Mouse (Mus musculus) heart, embryonic 13.5 days (tissue): ENCODE data around the gene Mylip. TPM values are rescaled to one million over a fixed set of nuclear protein-coding genes. Genes with fewer than 3 reads are reported as not detected.

ENCODE experiments used
- ATAC-seq: fragments of 200-750 bp; cut with Nextera tagmentation; 2 replicates; pipeline ENCODE4 v1.8.0; 2017; ENCODE audit warnings: moderate TSS enrichment; ENCODE audit not compliant: insufficient number of reproducible peaks, low FRiP score, low TSS enrichment; ENCODE audit errors: extremely low read depth
- H3K27ac ChIP-seq: fragments of 300-500 bp; sonication (generic); replicated peaks from 2 replicates; pipeline ENCODE4 v1.5.1; 2015; ENCODE audit warnings: moderate library complexity, mild to moderate bottlenecking, inconsistent platforms
- H3K27me3 ChIP-seq: fragments of 300-500 bp; sonication (generic); replicated peaks from 2 replicates; pipeline ENCODE4 v1.6.1; 2015; ENCODE audit warnings: mild to moderate bottlenecking, inconsistent platforms
- H3K36me3 ChIP-seq: fragments of 300-500 bp; sonication (generic); 2 replicates; pipeline ENCODE4 v1.6.1; 2015; ENCODE audit warnings: mild to moderate bottlenecking, inconsistent platforms
- H3K4me1 ChIP-seq: fragments of 300-500 bp; sonication (generic); 2 replicates; pipeline ENCODE4 v1.6.1; 2015; ENCODE audit warnings: inconsistent platforms
- H3K4me2 ChIP-seq: fragments of 300-500 bp; sonication (generic); 2 replicates; pipeline ENCODE4 v1.6.1; 2015; ENCODE audit warnings: inconsistent platforms, mild to moderate bottlenecking, moderate library complexity
- H3K4me3 ChIP-seq: fragments of 300-500 bp; sonication (generic); 2 replicates; pipeline ENCODE4 v1.5.1; 2015; ENCODE audit warnings: moderate library complexity, mild to moderate bottlenecking, inconsistent platforms
- H3K9ac ChIP-seq: fragments of 300-500 bp; sonication (generic); 2 replicates; pipeline ENCODE4 v1.6.1; 2015; ENCODE audit warnings: inconsistent platforms, mild to moderate bottlenecking, moderate library complexity
- H3K9me3 ChIP-seq: fragments of 300-500 bp; sonication (generic); 2 replicates; pipeline ENCODE4 v1.6.1; 2016; ENCODE audit warnings: inconsistent platforms
- WGBS: fragments of 180-500 bp; shearing (Covaris S2); methylation state at CpG from one replicate; pipeline ENCODE4 v1.1.7; 2015; ENCODE audit warnings: mixed read lengths; 5-methylcytosine and 5-hydroxymethylcytosine counted together
- polyA plus RNA-seq: library from polyadenylated mRNA; unstranded; fragments of >200 nt; fragmentation: Nextera tagmentation; extraction: Ambion mirVana; gene quantifications from 2 replicates; pipeline ENCODE4 v1.2.1, GENCODE M21; 2015

The Mylip gene
- polyA plus RNA-seq, 1 experiment from 2014 or later: 8.1 TPM

- Histone ChIP-seq H3K36me3 (0 out of 2 replicates have a peak, but pooled peaks cover 3% of the 10 kb centered on the region), H3K27me3 (no peaks in the 10 kb centered on the region), H3K4me3 (peak overlapping the region; percentile 87), H3K4me2 (peak overlapping the region; percentile 100), H3K27ac (peak overlapping the region; percentile 81), H3K9ac (no peak overlapping the region), H3K4me1 (peaks cover 64% of the 10 kb centered on the region), H3K9me3 (no peaks in the 10 kb centered on the region)
- WGBS: 30% methylated on average over 9 of the region's 9 CpGs
- no peak for ATAC-seq
Observed at GRCm38 (mm10) chr13:45391854-45392454, 2.4 kb downstream of the Mylip start.

- Histone ChIP-seq H3K4me1 (peaks cover 62% of the 10 kb centered on the region), H3K4me3 (no peak overlapping the region), H3K27me3 (no peaks in the 10 kb centered on the region), H3K9ac (no peak overlapping the region), H3K9me3 (no peaks in the 10 kb centered on the region), H3K4me2 (no peak overlapping the region), H3K27ac (no peak overlapping the region), H3K36me3 (0 out of 2 replicates have a peak, but pooled peaks cover 3% of the 10 kb centered on the region)
- WGBS: 65% methylated on average over 8 of the region's 8 CpGs
- ATAC-seq: no peak
Observed at GRCm38 (mm10) chr13:45394221-45394768, 4.8 kb downstream of the Mylip start.

GRCm38 (mm10) chr13:45396724-45397123, 7.2 kb downstream of the Mylip start:
- no peak overlapping the region for H3K4me2 ChIP-seq
- ATAC-seq: no peak
- 86% methylated on average over 8 of the region's 8 CpGs for WGBS
- H3K9ac ChIP-seq: no peak overlapping the region
- no peaks in the 10 kb centered on the region for H3K9me3 ChIP-seq
- H3K27ac ChIP-seq: no peak overlapping the region
- H3K4me1 ChIP-seq: peaks cover 46% of the 10 kb centered on the region
- H3K36me3 ChIP-seq: 0 out of 2 replicates have a peak, but pooled peaks cover 3% of the 10 kb centered on the region
- no peak overlapping the region for H3K4me3 ChIP-seq
- H3K27me3 ChIP-seq: no peaks in the 10 kb centered on the region

- Histone ChIP-seq H3K9me3 (no peaks in the 10 kb centered on the region), H3K36me3 (0 out of 2 replicates have a peak, but pooled peaks cover 3% of the 10 kb centered on the region), H3K4me3 (no peak overlapping the region), H3K27ac (no peak overlapping the region), H3K27me3 (no peaks in the 10 kb centered on the region), H3K4me1 (peaks cover 45% of the 10 kb centered on the region), H3K4me2 (no peak overlapping the region), H3K9ac (no peak overlapping the region)
- ATAC-seq: no peak
- WGBS: 60% methylated on average over 5 of the region's 5 CpGs
Observed at GRCm38 (mm10) chr13:45397240-45397639, 7.7 kb downstream of the Mylip start.

- ATAC-seq: no peak
- no peak overlapping the region for H3K9ac ChIP-seq
- peaks cover 40% of the 10 kb centered on the region for H3K4me1 ChIP-seq
- no peak overlapping the region for H3K27ac ChIP-seq
- H3K36me3 ChIP-seq: 0 out of 2 replicates have a peak, but pooled peaks cover 3% of the 10 kb centered on the region
- H3K27me3 ChIP-seq: no peaks in the 10 kb centered on the region
- no peak overlapping the region for H3K4me2 ChIP-seq
- no peaks in the 10 kb centered on the region for H3K9me3 ChIP-seq
- 78% methylated on average over 20 of the region's 21 CpGs for WGBS
- no peak overlapping the region for H3K4me3 ChIP-seq
Observed at GRCm38 (mm10) chr13:45397896-45398805, 8.6 kb downstream of the Mylip start.

GRCm38 (mm10) chr13:45400700-45401099, 11.2 kb downstream of the Mylip start:
- Histone ChIP-seq H3K36me3 (peaks cover 18% of the 10 kb centered on the region), H3K9me3 (no peaks in the 10 kb centered on the region), H3K4me1 (peaks cover 32% of the 10 kb centered on the region), H3K9ac (no peak overlapping the region), H3K27me3 (no peaks in the 10 kb centered on the region), H3K4me2 (no peak overlapping the region), H3K27ac (no peak overlapping the region), H3K4me3 (no peak overlapping the region)
- no peak for ATAC-seq
- WGBS: 75% methylated on average over 7 of the region's 7 CpGs

GRCm38 (mm10) chr13:45401816-45402215, 12.3 kb downstream of the Mylip start:
- H3K9me3 ChIP-seq: no peaks in the 10 kb centered on the region
- no peaks in the 10 kb centered on the region for H3K27me3 ChIP-seq
- WGBS: 80% methylated on average over 7 of the region's 7 CpGs
- H3K4me2 ChIP-seq: no peak overlapping the region
- peaks cover 29% of the 10 kb centered on the region for H3K36me3 ChIP-seq
- no peak overlapping the region for H3K4me3 ChIP-seq
- no peak overlapping the region for H3K9ac ChIP-seq
- H3K4me1 ChIP-seq: peaks cover 37% of the 10 kb centered on the region
- H3K27ac ChIP-seq: no peak overlapping the region
- no peak for ATAC-seq

- H3K27me3 ChIP-seq: no peaks in the 10 kb centered on the region
- no peaks in the 10 kb centered on the region for H3K9me3 ChIP-seq
- no peak overlapping the region for H3K27ac ChIP-seq
- H3K4me1 ChIP-seq: peaks cover 32% of the 10 kb centered on the region
- no peak overlapping the region for H3K4me3 ChIP-seq
- 68% methylated on average over 6 of the region's 7 CpGs for WGBS
- no peak overlapping the region for H3K9ac ChIP-seq
- peaks cover 36% of the 10 kb centered on the region for H3K36me3 ChIP-seq
- no peak overlapping the region for H3K4me2 ChIP-seq
- ATAC-seq: no peak
Observed at GRCm38 (mm10) chr13:45402316-45403039, 12.9 kb downstream of the Mylip start.

GRCm38 (mm10) chr13:45404269-45404668, 14.7 kb downstream of the Mylip start:
- Histone ChIP-seq H3K27me3 (no peaks in the 10 kb centered on the region), H3K4me2 (no peak overlapping the region), H3K9ac (no peak overlapping the region), H3K4me1 (peaks cover 29% of the 10 kb centered on the region), H3K9me3 (no peaks in the 10 kb centered on the region), H3K36me3 (peaks cover 54% of the 10 kb centered on the region), H3K4me3 (no peak overlapping the region), H3K27ac (no peak overlapping the region)
- WGBS: 77% methylated on average over 6 of the region's 6 CpGs
- no peak for ATAC-seq

GRCm38 (mm10) chr13:45405194-45405810, 15.8 kb downstream of the Mylip start:
- Histone ChIP-seq H3K27me3 (no peaks in the 10 kb centered on the region), H3K4me1 (peaks cover 29% of the 10 kb centered on the region), H3K9me3 (no peaks in the 10 kb centered on the region), H3K4me2 (no peak overlapping the region), H3K9ac (no peak overlapping the region), H3K27ac (no peak overlapping the region), H3K4me3 (no peak overlapping the region), H3K36me3 (peaks cover 64% of the 10 kb centered on the region)
- no peak for ATAC-seq
- WGBS: 83% methylated on average over 6 of the region's 6 CpGs
